Mouse (Mus musculus): ENCODE data around the gene Tbl1xr1.

Tbl1xr1 gene

GRCm38 (mm10) chr3:22076561-22076935 lies at the start of gene Tbl1xr1:
Gene Tbl1xr1, plus strand, starts transcription at chr3:22076652.
- DNase-seq (ENCODE audit: low spot score): peak; percentile 94

DNA sequence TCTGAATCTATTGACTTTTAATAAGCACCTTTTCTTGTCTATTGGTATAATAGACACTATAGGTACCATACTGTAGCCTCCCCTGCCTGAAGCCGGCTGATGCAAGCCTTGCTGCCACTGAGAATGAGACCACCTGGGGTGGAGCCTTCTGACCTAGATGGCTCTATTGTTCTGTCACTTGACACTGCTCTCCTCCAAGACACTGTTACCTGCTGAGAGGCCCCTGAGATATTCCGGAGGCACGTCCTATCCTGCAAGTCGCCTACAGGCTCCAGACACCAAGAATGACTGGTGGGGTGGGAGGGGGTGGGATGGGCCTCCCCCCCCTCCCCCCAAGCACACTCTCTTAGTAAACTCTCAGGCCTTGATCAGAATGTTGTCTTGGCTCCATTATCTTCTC lies 38.4 kb upstream of the Tbl1xr1 start:
- DNase-seq (ENCODE audit: low spot score): no peak

- DNase-seq (ENCODE audit: low spot score): no peak
Measured at GRCm38 (mm10) chr3:22039036-22039795, 37.2 kb upstream of the Tbl1xr1 start.

GRCm38 (mm10) chr3:22040627-22041026 lies 35.8 kb upstream of the Tbl1xr1 start:
- no peak for DNase-seq (ENCODE audit: low spot score)

- DNase-seq (ENCODE audit: low spot score): no peak
Measured at GRCm38 (mm10) chr3:22047203-22047602, 29.2 kb upstream of the Tbl1xr1 start.

DNA sequence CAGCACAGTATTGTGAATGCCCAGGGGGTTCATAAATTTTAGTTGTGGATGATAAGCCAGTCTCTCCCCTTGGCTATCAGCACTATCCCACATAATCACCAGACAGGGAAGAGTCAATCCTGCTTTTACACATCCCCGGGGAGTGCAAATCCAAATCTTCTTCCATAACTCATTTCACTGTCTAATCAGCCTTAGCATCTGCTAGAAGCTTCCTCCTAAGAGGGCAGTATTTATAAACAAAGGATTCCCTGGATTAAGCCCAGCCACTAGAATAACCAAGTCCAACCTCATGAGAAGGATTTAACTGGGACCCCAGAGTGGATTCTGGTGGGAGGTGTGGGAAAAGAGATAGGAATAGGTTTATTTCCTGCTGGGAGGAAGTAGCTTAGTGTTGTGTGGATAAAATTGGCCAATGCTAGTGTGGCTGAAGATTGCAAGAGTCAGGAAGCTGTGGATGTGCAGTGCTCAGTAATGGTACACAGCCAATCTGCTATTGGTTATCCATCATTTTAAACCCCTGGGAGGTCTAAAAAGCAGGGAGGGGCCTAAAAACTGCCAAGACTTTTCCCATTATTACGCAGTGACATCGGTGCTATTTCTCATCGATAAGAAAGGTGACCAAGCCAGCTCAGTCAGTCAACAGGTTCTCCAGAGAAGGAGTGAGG lies 19.7 kb upstream of the Tbl1xr1 start:
- no peak for DNase-seq (ENCODE audit: low spot score)

DNA sequence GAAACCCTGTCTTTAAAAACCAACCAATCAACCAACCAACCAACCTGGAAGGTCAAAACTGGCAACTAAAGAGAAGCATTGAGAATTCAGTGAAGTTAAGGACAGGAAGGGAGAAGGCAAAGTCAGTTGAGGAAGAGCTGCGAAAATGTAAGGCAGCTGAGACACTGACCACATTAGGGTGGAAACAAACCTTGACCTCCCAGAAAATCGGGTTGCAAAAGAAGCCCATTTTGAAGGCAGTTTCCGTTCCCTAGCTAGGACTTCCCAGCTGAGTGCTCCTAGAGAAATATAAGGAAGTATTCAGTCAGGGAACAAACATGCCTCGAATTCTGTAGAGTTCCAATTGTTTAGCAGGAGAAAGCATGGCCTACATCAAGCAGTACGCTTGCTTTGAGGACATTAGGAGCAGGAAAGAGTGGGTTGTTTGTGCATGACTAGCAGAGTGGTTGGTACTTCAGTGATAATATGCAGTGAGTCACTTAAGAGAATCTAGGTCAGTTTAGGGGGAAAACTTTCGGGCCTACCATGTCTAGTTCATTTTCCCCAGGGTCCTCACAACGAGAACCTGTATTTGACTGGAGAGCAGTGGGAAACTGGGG lies 18.1 kb upstream of the Tbl1xr1 start:
- no peak for DNase-seq (ENCODE audit: low spot score)

DNA sequence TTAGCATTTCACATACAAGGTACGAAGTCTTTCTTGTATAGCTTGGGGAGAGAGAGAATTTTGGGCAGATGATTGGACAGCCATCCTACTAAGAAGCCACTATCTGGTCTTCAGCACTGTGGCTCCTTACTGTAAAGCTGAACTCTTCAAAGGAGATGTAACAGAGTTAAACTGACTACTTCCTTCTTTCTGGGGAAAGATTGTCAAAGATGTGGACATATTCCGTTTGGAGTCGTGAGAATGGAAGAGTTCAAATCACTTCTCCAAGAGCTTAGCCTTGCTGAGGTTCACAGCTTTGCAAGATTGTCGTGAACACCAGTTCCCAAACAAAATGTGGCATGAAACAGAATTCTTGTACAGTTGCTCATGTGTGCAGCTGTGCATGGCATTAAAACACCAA lies 15.3 kb upstream of the Tbl1xr1 start:
- no peak for DNase-seq (ENCODE audit: low spot score)

DNA sequence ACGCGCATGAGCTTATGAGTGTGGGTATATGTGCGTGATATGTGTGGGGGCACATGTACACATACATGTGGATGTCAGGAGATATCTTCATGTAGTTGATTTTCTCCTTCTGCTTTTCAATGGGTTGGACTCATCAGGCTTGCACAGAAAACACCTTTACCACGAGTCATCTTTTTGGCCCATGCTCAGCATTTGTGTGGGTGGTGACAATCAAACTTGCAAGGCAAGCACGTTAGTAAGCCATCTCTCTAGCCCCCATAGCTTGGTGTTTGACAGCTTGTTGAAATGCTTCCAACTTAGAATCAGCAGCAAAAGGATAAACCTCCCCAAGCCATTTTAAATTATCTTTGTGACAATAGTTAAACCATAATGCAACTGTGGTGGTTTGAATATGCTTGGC lies 7.8 kb upstream of the Tbl1xr1 start:
- no peak for DNase-seq (ENCODE audit: low spot score)

DNA sequence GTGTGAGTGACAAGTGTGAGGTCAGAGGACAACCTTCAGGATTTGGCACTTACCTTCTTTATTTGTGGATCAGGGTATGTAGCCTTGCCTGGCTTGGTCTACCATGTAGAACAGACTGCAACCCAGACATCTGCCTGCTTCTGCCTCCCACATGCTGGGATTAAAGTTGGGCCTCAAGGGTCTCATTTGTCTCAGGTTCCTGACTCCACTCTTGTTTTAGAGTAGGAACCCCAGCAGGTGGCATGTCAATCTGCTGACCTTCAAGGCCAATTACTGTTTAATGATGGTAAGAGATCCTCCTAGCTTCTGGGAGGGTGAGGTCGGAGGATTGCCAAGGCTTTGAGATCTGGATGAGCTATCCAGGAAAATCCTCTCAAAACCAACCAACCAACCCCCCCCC lies 2.5 kb upstream of the Tbl1xr1 start:
- DNase-seq (ENCODE audit: low spot score): no peak

- peak; percentile 64 for DNase-seq (ENCODE audit: low spot score)
Measured at GRCm38 (mm10) chr3:22074591-22075294, 1.7 kb upstream of the Tbl1xr1 start.

- DNase-seq (ENCODE audit: low spot score): no peak
Measured at GRCm38 (mm10) chr3:22075517-22075886, 950 bp upstream of the Tbl1xr1 start.

DNA sequence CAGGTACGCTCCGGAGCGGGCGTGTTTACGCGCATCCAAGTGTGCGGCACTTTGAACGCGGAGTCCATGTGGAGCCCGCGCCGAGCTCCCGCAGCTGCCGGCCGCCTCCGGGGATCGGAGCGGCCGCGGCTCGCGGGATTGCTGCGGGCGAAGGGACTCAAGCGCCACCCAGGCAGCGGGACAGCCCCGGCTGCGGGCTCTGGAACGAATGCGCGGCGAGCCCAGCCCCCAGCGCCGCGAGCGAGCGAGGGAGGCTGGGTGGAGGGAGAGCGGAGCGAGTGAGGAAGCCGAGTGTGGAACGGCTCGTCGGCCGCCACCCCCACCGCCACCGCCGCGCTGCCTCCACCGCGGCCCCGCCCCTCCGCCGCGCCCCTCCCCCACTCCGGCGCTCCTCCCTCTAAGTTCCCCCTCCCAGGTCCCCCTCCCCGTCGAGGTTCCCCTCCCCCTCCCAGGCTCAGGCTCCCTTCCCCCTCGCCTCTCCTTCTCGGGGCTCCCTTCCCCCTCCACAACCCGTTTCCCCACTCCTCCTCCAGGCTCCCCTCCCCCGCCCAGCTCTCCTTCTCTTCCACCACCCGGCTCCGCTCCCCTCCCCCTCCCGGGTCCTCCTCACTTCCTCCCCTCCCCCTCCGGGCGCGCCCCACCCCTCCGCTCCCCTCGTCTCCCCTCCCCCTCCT lies 428 bp upstream of the Tbl1xr1 start:
- DNase-seq (ENCODE audit: low spot score): peak; percentile 88

- peak; percentile 56 for DNase-seq (ENCODE audit: low spot score)
Measured at GRCm38 (mm10) chr3:22076936-22077656, 644 bp downstream of the Tbl1xr1 start.

DNA sequence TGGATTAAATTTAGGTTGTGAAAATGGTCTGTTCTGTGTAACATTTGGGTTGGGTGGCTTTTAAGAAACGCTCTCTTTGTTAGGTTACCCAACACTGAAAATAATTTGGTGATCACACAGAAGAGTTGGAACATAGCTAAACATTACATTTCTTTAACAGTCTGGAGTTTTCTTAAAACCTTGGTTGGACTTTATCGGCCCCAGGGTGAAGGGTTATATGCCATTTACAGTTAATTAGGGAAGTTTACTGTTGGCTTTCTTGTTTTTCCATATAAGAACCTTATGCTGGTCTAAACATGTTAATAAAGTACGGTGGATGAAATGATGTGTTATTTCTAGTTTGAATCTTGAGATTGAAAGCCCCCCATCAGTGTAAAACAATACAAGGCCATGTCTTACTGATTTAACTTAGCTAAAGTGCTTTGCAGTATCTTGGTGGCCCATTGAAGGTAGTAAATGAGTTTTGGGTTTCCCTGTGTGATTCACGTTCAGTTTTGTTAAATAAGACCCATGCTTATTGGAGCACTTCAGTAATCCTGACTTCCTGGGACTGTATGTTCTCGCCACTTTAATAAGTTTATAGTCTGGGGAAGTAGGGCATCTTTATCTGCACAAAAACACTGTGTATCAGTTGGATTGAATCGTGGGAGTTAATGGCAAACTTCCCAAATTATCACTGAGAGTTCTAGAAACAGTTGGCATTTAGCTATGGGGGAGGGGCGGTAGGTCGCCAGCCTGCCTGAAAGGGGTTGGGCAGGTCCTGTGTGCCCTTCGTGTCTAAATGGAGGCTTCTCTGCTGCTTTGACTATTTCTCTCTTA lies 1.4 kb downstream of the Tbl1xr1 start:
- peak; percentile 32 for DNase-seq (ENCODE audit: low spot score)

GRCm38 (mm10) chr3:22078529-22078928 lies 2.1 kb downstream of the Tbl1xr1 start:
- DNase-seq (ENCODE audit: low spot score): no peak

- no peak for DNase-seq (ENCODE audit: low spot score)
Measured at GRCm38 (mm10) chr3:22081869-22082268, 5.4 kb downstream of the Tbl1xr1 start.

- no peak for DNase-seq (ENCODE audit: low spot score)
Measured at GRCm38 (mm10) chr3:22082823-22083222, 6.4 kb downstream of the Tbl1xr1 start.

DNA sequence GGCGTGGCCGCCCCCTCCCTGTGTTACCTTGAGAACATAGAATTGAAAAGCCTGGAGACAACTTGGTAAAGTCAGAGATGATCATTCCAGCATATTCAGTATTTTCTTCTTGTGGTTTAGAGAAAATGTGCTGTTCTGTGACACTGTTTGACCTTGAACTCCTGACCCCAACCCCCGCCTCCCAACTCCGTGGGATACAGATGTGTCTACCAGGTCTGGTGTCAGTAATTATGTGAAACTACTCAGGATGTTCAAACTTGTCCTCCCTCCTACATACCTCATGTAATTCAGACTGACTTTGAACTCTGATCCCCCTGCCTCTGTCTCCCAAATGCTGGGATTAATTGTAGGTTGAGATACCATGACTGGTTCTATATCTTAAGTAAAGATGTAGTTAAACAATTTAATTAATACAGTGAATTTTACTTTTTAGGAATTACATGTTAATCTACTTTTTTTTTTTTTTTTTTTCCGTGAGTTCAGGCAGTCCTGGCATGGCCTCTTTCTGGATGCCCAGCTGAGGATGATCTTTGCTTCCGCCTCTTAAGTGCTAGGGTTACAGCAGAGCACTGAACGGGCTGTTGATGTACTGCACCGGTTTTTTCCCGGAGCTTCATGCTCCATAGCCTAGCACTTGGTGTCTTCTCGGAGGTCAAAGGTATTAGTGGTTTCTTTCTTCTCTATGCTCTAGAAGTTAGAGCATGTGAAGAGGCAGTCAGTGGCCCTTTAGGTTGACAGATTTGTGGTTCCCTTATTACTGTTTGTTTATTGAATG lies 8.0 kb downstream of the Tbl1xr1 start:
- no peak for DNase-seq (ENCODE audit: low spot score)

DNA sequence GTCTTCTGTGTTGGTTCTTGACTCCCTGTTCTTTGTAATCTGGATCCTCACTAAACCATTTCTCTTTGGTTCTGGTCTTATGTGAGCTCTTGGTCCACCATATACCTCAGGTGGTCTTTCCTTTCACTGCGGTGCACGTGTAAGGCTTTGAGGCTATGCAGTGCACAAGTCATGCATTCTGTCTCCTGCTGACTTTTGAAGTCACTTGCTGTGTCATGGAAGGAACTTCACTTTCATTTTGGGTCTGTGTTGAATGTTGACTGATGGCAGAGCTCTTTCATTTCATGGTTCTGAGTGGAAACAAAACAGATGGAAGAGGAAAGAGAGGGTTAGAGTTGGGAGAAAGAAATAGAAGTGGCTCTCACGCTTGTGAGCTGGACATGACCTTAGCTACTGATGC lies 13.4 kb downstream of the Tbl1xr1 start:
- no peak for DNase-seq (ENCODE audit: low spot score)
